9 mouse cellular contexts compared by ENCODE assay signal in the genomic region with DNA sequence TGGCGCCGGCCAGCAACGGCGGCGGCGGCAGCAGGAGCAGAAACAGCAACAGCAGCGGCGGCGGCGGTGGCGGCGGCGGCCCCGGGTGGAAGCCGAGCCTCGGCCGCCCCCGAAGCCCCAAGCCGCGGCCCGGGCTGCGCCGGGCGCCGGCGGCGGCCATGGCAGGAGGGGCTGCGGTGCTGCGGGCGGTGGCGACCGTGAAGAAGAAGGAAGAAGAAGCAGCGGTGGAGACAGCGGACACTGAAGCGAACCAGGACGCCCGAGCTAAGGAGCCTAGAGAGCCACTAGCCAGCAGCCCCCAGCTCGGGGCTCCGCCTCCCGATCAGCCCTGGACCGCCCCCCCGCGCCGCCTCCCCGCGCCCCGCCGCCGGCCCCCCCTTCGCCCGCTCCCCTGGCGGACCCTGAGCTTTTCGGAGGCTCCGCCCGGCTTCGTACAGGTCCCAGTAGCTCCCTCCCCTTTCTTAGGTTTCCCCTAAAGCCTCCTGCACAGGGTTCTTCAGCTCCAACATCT. TPM values are rescaled to one million over a fixed set of nuclear protein-coding genes. Genes with fewer than 3 reads are reported as not detected.
DNase-seq lines count a peak whose midpoint lies in the region; ATAC-seq lines count a peak whose summit lies in the region.
"Had no signal": no experiment of that assay in that cellular context is flagged by ENCODE, and none has a peak within 500 bp of the region (broad histone marks: within the 10 kb centered on the region; RNA-seq: fewer than 3 reads in every experiment).

A gene (minus strand): TSS at position 411 of the 511 bp plus-strand sequence.

- no peaks in the 10 kb centered on the region for H3K36me3 ChIP-seq in heart, embryonic 13.5 days

- H3K4me2 ChIP-seq in heart, embryonic 13.5 days, result peak within 1 kb of the TSS; percentile 99

- H3K4me3 ChIP-seq in heart, embryonic 13.5 days, result peak within 1 kb of the TSS; percentile 78
- H3K4me3 ChIP-seq: myocyte had no signal

- peaks cover 77% of the 10 kb centered on the region for H3K27me3 ChIP-seq in heart, embryonic 13.5 days (replicated peaks)

- ATAC-seq in heart, embryonic 13.5 days (ENCODE audit: extremely low read depth, insufficient number of reproducible peaks, low FRiP score, low TSS enrichment), result no peak

- peak; percentile 51 for DNase-seq in retina, embryonic 14.5 days (ENCODE audit: low spot score)
- DNase-seq in retina, postnatal 1 day, result no peak
- peak; percentile 83 to 86 for DNase-seq in cerebellum, postnatal 25 days
- peak; percentile 47 for DNase-seq in layer of hippocampus, adult 9-11 months
- peak; percentile 7 for DNase-seq in lung, postnatal 10 days
- peak; percentile 11 for DNase-seq in yolk sac, embryonic 10.5 days (ENCODE audit: low spot score)
- DNase-seq in T-cell, adult 2 months (ENCODE audit: low spot score), result no peak

- H3K9me3 ChIP-seq in heart, embryonic 13.5 days, result no peaks in the 10 kb centered on the region

- peak within 1 kb of the TSS; percentile 79 for H3K9ac ChIP-seq in heart, embryonic 13.5 days

- peaks cover 14% of the 10 kb centered on the region for H3K4me1 ChIP-seq in heart, embryonic 13.5 days

- 1% methylated on average over 23 of the region's 56 CpGs for WGBS in heart, embryonic 13.5 days

- H3K27ac ChIP-seq in heart, embryonic 13.5 days (replicated peaks), result no peak within 1 kb of the TSS

RNA-seq across cellular contexts. Expression of the gene that starts here (rescaled TPM):
- 0.22 and 0.24 TPM in 2 replicates for polyA plus RNA-seq in heart, embryonic 13.5 days (2015; fragmentation: Nextera tagmentation; extraction: Ambion mirVana)
- polyA plus RNA-seq: myocyte had no signal

Comparison
In these comparisons a context has a peak if more than half of its experiments do, and no peak if none do; other contexts are left out.
1. DNase-seq: peak in retina, embryonic 14.5 days (single experiment), cerebellum, postnatal 25 days (2 of 2), layer of hippocampus, adult 9-11 months (single experiment), lung, postnatal 10 days (single experiment) and yolk sac, embryonic 10.5 days (single experiment); none in retina, postnatal 1 day (single experiment) and T-cell, adult 2 months (single experiment).